Mouse (Mus musculus): ENCODE data around the gene Anapc15. TPM values are rescaled to one million over a fixed set of nuclear protein-coding genes. Genes with fewer than 3 reads are reported as not detected.

Anapc15 gene
- polyA plus RNA-seq, 1 experiment from 2014 or later = 102 TPM

DNA sequence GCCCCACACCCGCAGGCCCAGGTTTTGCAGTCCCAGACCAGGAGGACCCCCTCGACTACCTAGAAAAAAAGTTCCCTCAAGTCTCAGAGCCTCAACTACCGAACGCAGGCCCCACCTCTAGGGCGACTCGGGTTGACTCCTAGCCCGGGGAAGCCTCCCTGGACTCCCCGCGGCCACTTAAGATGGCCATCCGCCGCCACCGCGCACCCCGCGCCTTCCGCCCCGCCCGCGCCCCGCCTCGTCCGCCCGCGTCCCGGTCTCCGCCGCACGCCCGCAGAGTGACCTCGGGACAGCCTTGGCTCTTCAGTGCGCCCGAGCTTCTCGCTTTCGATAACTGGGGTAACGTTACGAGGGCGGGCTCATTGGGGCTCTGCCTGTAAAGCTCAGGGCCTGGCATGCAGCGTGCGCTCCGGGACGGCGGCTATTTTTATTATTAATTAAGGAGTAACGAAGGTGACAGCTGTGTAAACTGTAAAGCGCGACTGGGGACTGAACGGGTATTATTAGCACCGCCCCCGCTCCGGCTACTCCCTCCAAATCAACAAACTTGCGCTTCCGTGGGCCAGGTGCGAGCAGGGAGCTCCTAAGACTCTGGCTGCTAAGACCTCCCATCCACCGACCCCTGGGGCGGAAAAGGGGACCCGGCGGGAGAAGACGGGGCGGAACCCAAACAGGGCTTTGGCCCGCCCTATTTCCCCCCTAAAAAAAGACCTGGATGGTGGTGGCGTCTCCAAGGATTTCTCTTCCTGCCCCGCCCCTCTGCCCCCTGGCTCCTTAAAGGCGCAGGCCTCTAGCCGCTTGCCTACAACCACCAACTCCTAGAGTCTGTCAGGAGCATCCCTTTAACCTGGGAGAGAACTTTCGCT lies 25.7 kb upstream of the Anapc15 start, which contains the start of gene Inppl1:
Gene Inppl1, minus strand, starts transcription at position 624 of the 866 bp plus-strand sequence.
- H3K9ac ChIP-seq (ENCODE audit: low read length) = peak within 1 kb of the TSS; percentile 97
- H3K27me3 ChIP-seq (ENCODE audit: control insufficient read depth, insufficient read depth, low read length) = no peaks in the 10 kb centered on the region
- peak within 1 kb of the TSS; percentile 87 for H3K4me3 ChIP-seq (ENCODE audit: low read depth, low read length)
- peaks cover 20% of the 10 kb centered on the region for H3K4me1 ChIP-seq (replicated peaks; ENCODE audit: control insufficient read depth, insufficient read depth, low read length)
- no peaks in the 10 kb centered on the region for H3K9me3 ChIP-seq (ENCODE audit: control insufficient read depth, low read length)
- H3K4me2 ChIP-seq (ENCODE audit: low read depth, low read length, severe bottlenecking) = peak within 1 kb of the TSS; percentile 96
- H3K27ac ChIP-seq (ENCODE audit: low read depth, low read length) = peak within 1 kb of the TSS; percentile 79
- DNase-seq (ENCODE audit: low spot score) (peak; percentile 91), ATAC-seq (replicated peaks; ENCODE audit: low FRiP score) (peak; percentile 84)
- under 1% methylated on average over 64 of the region's 64 CpGs for WGBS
- H3K36me3 ChIP-seq (ENCODE audit: control insufficient read depth, insufficient read depth, low read length) = peaks cover 3% of the 10 kb centered on the region; the same call in 1 of the 2 replicates

DNA sequence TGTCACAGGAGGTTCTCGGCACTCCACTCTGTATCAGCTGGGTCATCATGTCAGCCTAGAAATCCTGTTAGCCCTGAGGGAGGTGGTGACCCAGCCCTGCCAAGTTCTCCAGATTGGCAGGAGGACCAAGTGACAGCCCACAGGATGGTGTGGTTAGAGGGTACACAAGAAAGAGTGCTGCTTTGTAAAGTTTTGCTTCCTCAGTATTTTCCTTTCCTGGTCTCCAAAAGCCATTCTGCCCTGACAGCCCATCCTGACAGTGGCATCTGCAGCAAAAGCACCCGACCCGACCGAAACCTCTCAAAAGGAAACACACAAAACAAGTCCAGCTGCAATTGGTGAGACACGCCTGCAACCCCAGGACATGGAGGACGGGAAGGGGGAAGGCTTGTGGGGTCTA lies 19.3 kb upstream of the Anapc15 start:
- no peak overlapping the region for H3K4me3 ChIP-seq (ENCODE audit: low read depth, low read length)
- no peak for DNase-seq (ENCODE audit: low spot score)
- ATAC-seq (replicated peaks; ENCODE audit: low FRiP score) = no peak
- H3K27me3 ChIP-seq (ENCODE audit: control insufficient read depth, insufficient read depth, low read length) = no peaks in the 10 kb centered on the region
- no peaks in the 10 kb centered on the region for H3K36me3 ChIP-seq (ENCODE audit: control insufficient read depth, insufficient read depth, low read length)
- no peaks in the 10 kb centered on the region for H3K9me3 ChIP-seq (ENCODE audit: control insufficient read depth, low read length)
- H3K4me2 ChIP-seq (ENCODE audit: low read depth, low read length, severe bottlenecking) = no peak overlapping the region
- no peak overlapping the region for H3K27ac ChIP-seq (ENCODE audit: low read depth, low read length)
- no peak overlapping the region for H3K9ac ChIP-seq (ENCODE audit: low read length)
- WGBS = 74% methylated on average over 6 of the region's 6 CpGs
- H3K4me1 ChIP-seq (replicated peaks; ENCODE audit: control insufficient read depth, insufficient read depth, low read length) = no peaks in the 10 kb centered on the region

DNA sequence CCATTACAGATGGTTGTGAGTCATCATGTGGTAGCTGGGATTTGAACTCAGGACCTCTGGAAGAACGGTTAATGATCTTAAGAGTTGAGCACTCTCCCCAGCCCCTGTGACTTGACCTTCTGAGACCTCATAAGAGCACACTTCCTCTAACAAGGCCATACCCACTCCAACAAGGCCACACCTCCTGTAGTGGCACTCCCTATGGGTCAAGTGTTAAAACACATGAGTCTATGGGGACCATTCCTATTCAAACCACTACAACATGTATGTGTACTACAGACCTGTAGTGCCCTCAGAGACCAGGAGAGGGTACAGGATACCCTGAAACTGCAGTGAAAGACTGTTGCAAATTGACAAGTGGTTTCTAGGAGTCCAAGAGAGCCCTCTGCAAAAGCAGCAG lies 15.6 kb upstream of the Anapc15 start:
- Histone ChIP-seq H3K4me3 (ENCODE audit: low read depth, low read length) (no peak overlapping the region), H3K4me1 (replicated peaks; ENCODE audit: control insufficient read depth, insufficient read depth, low read length) (no peaks in the 10 kb centered on the region), H3K9ac (ENCODE audit: low read length) (no peak overlapping the region), H3K9me3 (ENCODE audit: control insufficient read depth, low read length) (no peaks in the 10 kb centered on the region), H3K36me3 (ENCODE audit: control insufficient read depth, insufficient read depth, low read length) (no peaks in the 10 kb centered on the region), H3K27me3 (ENCODE audit: control insufficient read depth, insufficient read depth, low read length) (no peaks in the 10 kb centered on the region), H3K27ac (ENCODE audit: low read depth, low read length) (no peak overlapping the region), H3K4me2 (ENCODE audit: low read depth, low read length, severe bottlenecking) (no peak overlapping the region)
- no peak for ATAC-seq (replicated peaks; ENCODE audit: low FRiP score)
- no peak for DNase-seq (ENCODE audit: low spot score)
- WGBS = 88% methylated on average over 1 of the region's 1 CpGs

DNA sequence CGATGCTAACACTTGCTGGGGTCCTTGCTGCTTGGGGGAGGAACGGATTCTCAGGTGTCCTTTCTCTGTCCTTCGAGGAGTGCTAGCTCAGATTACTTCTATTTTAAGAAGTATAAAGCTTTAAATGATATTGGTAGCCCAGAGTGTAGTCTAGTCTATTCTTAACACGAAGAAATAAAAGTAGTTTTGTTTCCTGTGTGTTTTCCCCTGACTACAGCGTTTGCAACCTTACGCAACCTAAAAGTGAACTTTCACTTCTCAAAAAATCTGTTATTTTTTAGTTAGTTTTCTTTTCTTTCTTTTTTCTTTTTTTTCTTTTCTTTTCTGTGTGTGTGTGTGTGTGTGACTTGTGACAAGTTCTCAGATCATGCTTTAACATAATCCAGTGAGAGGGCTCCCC lies 11.8 kb upstream of the Anapc15 start:
- Histone ChIP-seq H3K4me2 (ENCODE audit: low read depth, low read length, severe bottlenecking) (no peak overlapping the region), H3K4me1 (replicated peaks; ENCODE audit: control insufficient read depth, insufficient read depth, low read length) (no peaks in the 10 kb centered on the region), H3K27ac (ENCODE audit: low read depth, low read length) (no peak overlapping the region), H3K36me3 (ENCODE audit: control insufficient read depth, insufficient read depth, low read length) (no peaks in the 10 kb centered on the region), H3K9me3 (ENCODE audit: control insufficient read depth, low read length) (no peaks in the 10 kb centered on the region), H3K4me3 (ENCODE audit: low read depth, low read length) (no peak overlapping the region), H3K9ac (ENCODE audit: low read length) (no peak overlapping the region), H3K27me3 (ENCODE audit: control insufficient read depth, insufficient read depth, low read length) (no peaks in the 10 kb centered on the region)
- WGBS = 86% methylated on average over 6 of the region's 6 CpGs
- DNase-seq (ENCODE audit: low spot score) (no peak), ATAC-seq (replicated peaks; ENCODE audit: low FRiP score) (no peak)

DNA sequence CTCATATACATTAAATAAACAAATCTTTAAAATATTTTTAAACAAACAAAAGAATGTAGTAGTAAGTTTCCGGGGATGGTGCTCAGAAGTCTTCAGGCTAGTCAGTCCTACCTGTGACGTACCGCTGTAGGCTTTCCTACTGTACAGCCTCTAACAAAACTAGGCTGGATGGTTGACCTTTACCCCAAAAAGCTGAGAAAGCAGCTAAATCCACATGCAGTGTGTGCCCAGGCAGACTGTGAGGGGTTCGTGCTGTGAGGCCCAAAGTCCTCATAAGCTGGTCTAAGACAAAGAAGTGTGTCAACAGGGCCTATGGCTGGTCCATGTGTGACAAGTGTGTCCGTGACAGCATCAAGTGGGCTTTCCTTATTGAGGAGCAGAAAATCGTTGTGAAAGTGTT lies 10.7 kb upstream of the Anapc15 start:
- 84% methylated on average over 6 of the region's 6 CpGs for WGBS
- Histone ChIP-seq H3K4me1 (replicated peaks; ENCODE audit: control insufficient read depth, insufficient read depth, low read length) (no peaks in the 10 kb centered on the region), H3K27me3 (ENCODE audit: control insufficient read depth, insufficient read depth, low read length) (no peaks in the 10 kb centered on the region), H3K9me3 (ENCODE audit: control insufficient read depth, low read length) (no peaks in the 10 kb centered on the region), H3K27ac (ENCODE audit: low read depth, low read length) (no peak overlapping the region), H3K4me3 (ENCODE audit: low read depth, low read length) (no peak overlapping the region), H3K9ac (ENCODE audit: low read length) (no peak overlapping the region), H3K36me3 (ENCODE audit: control insufficient read depth, insufficient read depth, low read length) (no peaks in the 10 kb centered on the region), H3K4me2 (ENCODE audit: low read depth, low read length, severe bottlenecking) (no peak overlapping the region)
- ATAC-seq (replicated peaks; ENCODE audit: low FRiP score) (no peak), DNase-seq (ENCODE audit: low spot score) (no peak)

DNA sequence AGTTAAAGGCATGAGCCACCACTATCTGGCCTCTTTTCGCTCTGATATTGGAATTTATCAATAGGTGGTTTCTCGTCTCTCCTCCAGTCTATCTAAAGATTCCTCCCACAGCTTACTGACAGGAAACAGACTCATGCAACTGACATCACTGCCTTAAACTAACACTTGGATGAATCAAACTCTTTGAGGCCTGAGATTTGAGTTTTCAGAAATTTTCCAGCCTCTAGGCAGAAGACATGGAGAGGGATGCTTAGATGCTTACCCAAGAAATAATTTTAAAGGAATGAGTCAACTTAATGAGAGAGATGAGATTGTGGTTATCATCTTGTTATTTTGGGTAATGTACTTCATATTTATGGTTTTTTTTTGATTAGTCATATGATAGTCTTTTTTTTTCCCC lies 9.7 kb upstream of the Anapc15 start:
- ATAC-seq (replicated peaks; ENCODE audit: low FRiP score) = no peak
- Histone ChIP-seq H3K4me2 (ENCODE audit: low read depth, low read length, severe bottlenecking) (no peak overlapping the region), H3K9ac (ENCODE audit: low read length) (no peak overlapping the region), H3K4me3 (ENCODE audit: low read depth, low read length) (no peak overlapping the region), H3K27ac (ENCODE audit: low read depth, low read length) (no peak overlapping the region), H3K27me3 (ENCODE audit: control insufficient read depth, insufficient read depth, low read length) (no peaks in the 10 kb centered on the region), H3K4me1 (replicated peaks; ENCODE audit: control insufficient read depth, insufficient read depth, low read length) (no peaks in the 10 kb centered on the region), H3K36me3 (ENCODE audit: control insufficient read depth, insufficient read depth, low read length) (no peaks in the 10 kb centered on the region), H3K9me3 (ENCODE audit: control insufficient read depth, low read length) (no peaks in the 10 kb centered on the region)
- 85% methylated on average over 2 of the region's 2 CpGs for WGBS
- no peak for DNase-seq (ENCODE audit: low spot score)

DNA sequence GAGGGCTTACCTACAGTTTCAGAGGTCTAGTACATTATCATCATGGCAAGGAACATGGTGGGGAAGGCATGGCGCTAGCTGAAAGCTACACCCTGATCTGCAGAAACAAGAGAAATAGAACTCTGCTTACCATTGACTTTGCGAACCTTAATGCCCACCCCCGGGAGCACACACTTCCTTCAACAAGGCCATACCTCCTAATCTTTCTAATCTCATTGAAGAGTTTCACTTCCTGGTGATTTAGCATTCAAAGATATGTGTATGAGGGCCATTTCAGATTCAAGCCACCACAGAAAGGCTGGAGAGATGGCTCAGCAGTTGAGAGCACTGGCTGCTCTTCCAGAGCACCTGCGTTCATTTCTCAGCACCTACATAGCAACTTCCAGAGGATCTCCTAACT lies 6.4 kb upstream of the Anapc15 start, which contains the start of gene Folr2:
Gene Folr2, minus strand, starts transcription at position 101 of the 400 bp plus-strand sequence.
- ATAC-seq (replicated peaks; ENCODE audit: low FRiP score) = no peak

DNA sequence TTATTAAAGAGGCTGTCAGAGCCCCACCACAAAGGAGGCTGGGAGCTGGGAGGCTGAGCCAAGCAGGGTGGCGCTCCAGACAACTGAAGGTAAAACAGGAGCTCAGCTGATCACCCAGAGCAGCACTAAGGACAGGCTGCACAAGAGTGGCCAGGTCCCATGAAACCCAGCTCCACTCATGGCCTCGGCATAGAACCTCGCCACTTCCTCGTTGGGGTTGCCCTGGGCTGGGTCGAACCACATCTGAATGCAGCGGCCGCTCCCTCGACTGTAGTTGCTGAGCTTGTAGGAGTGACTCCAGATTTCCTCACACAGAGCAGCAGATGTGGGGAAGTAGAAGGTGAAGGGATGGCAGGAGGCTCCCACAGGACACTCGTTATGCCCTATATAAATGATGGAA lies 5.2 kb upstream of the Anapc15 start:
- 88% methylated on average over 9 of the region's 9 CpGs for WGBS
- Histone ChIP-seq H3K27me3 (ENCODE audit: control insufficient read depth, insufficient read depth, low read length) (no peaks in the 10 kb centered on the region), H3K4me2 (ENCODE audit: low read depth, low read length, severe bottlenecking) (no peak overlapping the region), H3K9ac (ENCODE audit: low read length) (no peak overlapping the region), H3K27ac (ENCODE audit: low read depth, low read length) (no peak overlapping the region), H3K4me1 (replicated peaks; ENCODE audit: control insufficient read depth, insufficient read depth, low read length) (no peaks in the 10 kb centered on the region), H3K4me3 (ENCODE audit: low read depth, low read length) (no peak overlapping the region), H3K36me3 (ENCODE audit: control insufficient read depth, insufficient read depth, low read length) (no peaks in the 10 kb centered on the region), H3K9me3 (ENCODE audit: control insufficient read depth, low read length) (no peaks in the 10 kb centered on the region)
- DNase-seq (ENCODE audit: low spot score) (no peak), ATAC-seq (replicated peaks; ENCODE audit: low FRiP score) (no peak)

More for the DNA sequence above, 6.4 kb upstream of the Anapc15 start, which contains the start of gene Folr2:
- no peaks in the 10 kb centered on the region for H3K27me3 ChIP-seq (ENCODE audit: control insufficient read depth, insufficient read depth, low read length)
- no peak within 1 kb of the TSS for H3K9ac ChIP-seq (ENCODE audit: low read length)
- H3K4me1 ChIP-seq (replicated peaks; ENCODE audit: control insufficient read depth, insufficient read depth, low read length) = no peaks in the 10 kb centered on the region
- no peak within 1 kb of the TSS for H3K4me3 ChIP-seq (ENCODE audit: low read depth, low read length)
- DNase-seq (ENCODE audit: low spot score) = no peak
- no peaks in the 10 kb centered on the region for H3K36me3 ChIP-seq (ENCODE audit: control insufficient read depth, insufficient read depth, low read length)
- WGBS = 93% methylated on average over 4 of the region's 4 CpGs
- no peak within 1 kb of the TSS for H3K4me2 ChIP-seq (ENCODE audit: low read depth, low read length, severe bottlenecking)
- H3K9me3 ChIP-seq (ENCODE audit: control insufficient read depth, low read length) = no peaks in the 10 kb centered on the region
- no peak within 1 kb of the TSS for H3K27ac ChIP-seq (ENCODE audit: low read depth, low read length)

DNA sequence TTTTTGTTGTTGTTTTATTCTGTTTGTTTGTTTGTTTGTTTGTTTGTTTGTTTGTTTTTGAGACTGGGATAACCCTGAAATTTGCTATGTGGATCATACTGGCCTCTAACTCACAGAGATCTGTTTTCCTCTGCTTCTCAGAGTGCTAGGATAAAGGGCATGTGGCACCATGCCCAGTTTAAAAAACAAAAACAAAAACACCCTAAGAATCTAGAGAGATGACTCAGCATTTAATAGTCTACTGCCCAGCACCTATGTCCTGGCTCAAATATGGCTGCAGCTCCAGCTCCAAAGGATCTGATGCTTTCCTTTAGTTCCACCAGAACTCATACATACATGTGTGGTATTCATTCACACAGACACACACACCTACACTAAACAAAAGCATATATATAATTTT lies 2.5 kb upstream of the Anapc15 start:
- Histone ChIP-seq H3K9ac (ENCODE audit: low read length) (no peak overlapping the region), H3K36me3 (ENCODE audit: control insufficient read depth, insufficient read depth, low read length) (no peaks in the 10 kb centered on the region), H3K9me3 (ENCODE audit: control insufficient read depth, low read length) (no peaks in the 10 kb centered on the region), H3K27ac (ENCODE audit: low read depth, low read length) (no peak overlapping the region), H3K4me3 (ENCODE audit: low read depth, low read length) (no peak overlapping the region), H3K27me3 (ENCODE audit: control insufficient read depth, insufficient read depth, low read length) (no peaks in the 10 kb centered on the region), H3K4me1 (replicated peaks; ENCODE audit: control insufficient read depth, insufficient read depth, low read length) (no peaks in the 10 kb centered on the region), H3K4me2 (ENCODE audit: low read depth, low read length, severe bottlenecking) (no peak overlapping the region)
- ATAC-seq (replicated peaks; ENCODE audit: low FRiP score) (no peak), DNase-seq (ENCODE audit: low spot score) (no peak)
